Mouse (Mus musculus) telencephalon, adult 2 months (tissue): ENCODE measurements around the gene Eya2.

Experiments
- DNase-seq: peaks from one replicate; pipeline ENCODE4 v3.0.0-alpha.2; 2011; ENCODE audit warnings: low read depth, low spot score

Eya2 gene

GRCm38 (mm10) chr2:165651031-165651430, 56.2 kb downstream of the Eya2 start:
- DNase-seq, result no peak

GRCm38 (mm10) chr2:165652281-165652680, 57.4 kb downstream of the Eya2 start:
- DNase-seq, result no peak

- DNase-seq, result no peak
Observed at GRCm38 (mm10) chr2:165653001-165653921, 58.4 kb downstream of the Eya2 start.

- no peak for DNase-seq
Observed at GRCm38 (mm10) chr2:165654151-165654550, 59.3 kb downstream of the Eya2 start.

GRCm38 (mm10) chr2:165654696-165655491, 60.1 kb downstream of the Eya2 start:
- no peak for DNase-seq

- no peak for DNase-seq
Observed at GRCm38 (mm10) chr2:165656541-165656940, 61.7 kb downstream of the Eya2 start.

- no peak for DNase-seq
Observed at GRCm38 (mm10) chr2:165656956-165657355, 62.1 kb downstream of the Eya2 start.

- DNase-seq, result no peak
Observed at GRCm38 (mm10) chr2:165659552-165659951, 64.7 kb downstream of the Eya2 start.

GRCm38 (mm10) chr2:165663266-165663665, 68.4 kb downstream of the Eya2 start:
- DNase-seq, result no peak

- no peak for DNase-seq
Observed at GRCm38 (mm10) chr2:165664648-165665047, 69.8 kb downstream of the Eya2 start.

- DNase-seq, result no peak
Observed at GRCm38 (mm10) chr2:165665176-165665575, 70.3 kb downstream of the Eya2 start.

- DNase-seq, result no peak
Observed at GRCm38 (mm10) chr2:165667096-165667495, 72.3 kb downstream of the Eya2 start.

GRCm38 (mm10) chr2:165682719-165683118, 87.9 kb downstream of the Eya2 start:
- no peak for DNase-seq

- peak; percentile 22 for DNase-seq
Observed at GRCm38 (mm10) chr2:165687516-165687915, 92.7 kb downstream of the Eya2 start.

GRCm38 (mm10) chr2:165688896-165689295, 94.1 kb downstream of the Eya2 start:
- no peak for DNase-seq

GRCm38 (mm10) chr2:165691016-165691415, 96.2 kb downstream of the Eya2 start:
- peak; percentile 24 for DNase-seq

GRCm38 (mm10) chr2:165692944-165693660, 98.3 kb downstream of the Eya2 start:
- no peak for DNase-seq

- DNase-seq, result no peak
Observed at GRCm38 (mm10) chr2:165694767-165695166, 99.9 kb downstream of the Eya2 start.

- DNase-seq, result no peak
Observed at GRCm38 (mm10) chr2:165700252-165700908, 105.5 kb downstream of the Eya2 start.

- no peak for DNase-seq
Observed at GRCm38 (mm10) chr2:165703033-165703805, 108.4 kb downstream of the Eya2 start.

GRCm38 (mm10) chr2:165708266-165708665, 113.4 kb downstream of the Eya2 start:
- no peak for DNase-seq
